Mouse (Mus musculus): ENCODE measurements around the gene Iqschfp.

Gene Iqschfp

GRCm38 (mm10) chr3:67892026-67892705, at the start of gene Iqschfp, which contains the start of gene Iqcj:
TSS of gene Iqschfp (plus strand) at chr3:67892232.
TSS of gene Iqcj (plus strand) at chr3:67892220.
- DNase-seq (ENCODE audit: low read depth, low spot score) = no peak

DNA sequence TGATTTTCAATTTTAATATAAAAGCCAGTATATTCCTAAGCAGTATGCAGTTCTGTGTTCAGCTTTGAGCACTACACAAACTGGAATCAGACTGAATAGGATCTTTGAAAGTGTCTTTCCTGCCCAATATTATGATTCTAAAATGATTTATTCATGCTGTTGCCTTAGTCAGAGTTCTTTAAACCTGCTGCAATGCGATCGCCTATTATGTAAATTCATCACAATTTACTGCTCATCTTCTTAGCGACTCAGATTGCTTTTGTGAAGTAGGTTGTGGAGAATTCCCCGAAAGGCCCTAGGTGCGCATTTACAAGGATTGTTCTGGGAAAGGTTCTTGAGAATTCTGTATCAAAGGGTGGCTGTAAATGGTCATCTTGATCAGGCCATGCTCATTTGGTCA, 39.6 kb upstream of the Iqschfp start:
- no peak for DNase-seq (ENCODE audit: low read depth, low spot score)

DNA sequence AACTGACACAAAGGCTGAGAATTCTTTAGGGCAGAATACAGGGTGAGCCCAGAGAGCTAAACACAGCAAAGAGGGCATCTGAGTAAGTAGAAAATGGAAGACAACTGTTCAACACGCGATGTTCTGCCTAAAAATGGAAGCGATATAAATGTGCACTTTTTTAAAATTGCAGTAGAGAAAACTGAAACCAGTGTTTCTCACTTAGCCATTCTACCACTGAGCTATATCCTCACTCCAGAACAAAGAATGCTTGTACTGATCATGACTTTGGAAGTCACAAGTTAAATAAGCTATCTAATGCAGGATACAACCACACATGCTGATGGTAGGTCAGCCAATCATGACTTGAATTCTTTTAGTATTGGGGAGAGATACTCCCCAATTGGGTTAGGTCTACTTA, 30.5 kb upstream of the Iqschfp start:
- DNase-seq (ENCODE audit: low read depth, low spot score) = no peak

GRCm38 (mm10) chr3:67867420-67868065, 24.5 kb upstream of the Iqschfp start:
- DNase-seq (ENCODE audit: low read depth, low spot score) = no peak

GRCm38 (mm10) chr3:67869424-67869823, 22.6 kb upstream of the Iqschfp start:
- no peak for DNase-seq (ENCODE audit: low read depth, low spot score)

- no peak for DNase-seq (ENCODE audit: low read depth, low spot score)
Measured at GRCm38 (mm10) chr3:67877253-67877652, 14.8 kb upstream of the Iqschfp start.

DNA sequence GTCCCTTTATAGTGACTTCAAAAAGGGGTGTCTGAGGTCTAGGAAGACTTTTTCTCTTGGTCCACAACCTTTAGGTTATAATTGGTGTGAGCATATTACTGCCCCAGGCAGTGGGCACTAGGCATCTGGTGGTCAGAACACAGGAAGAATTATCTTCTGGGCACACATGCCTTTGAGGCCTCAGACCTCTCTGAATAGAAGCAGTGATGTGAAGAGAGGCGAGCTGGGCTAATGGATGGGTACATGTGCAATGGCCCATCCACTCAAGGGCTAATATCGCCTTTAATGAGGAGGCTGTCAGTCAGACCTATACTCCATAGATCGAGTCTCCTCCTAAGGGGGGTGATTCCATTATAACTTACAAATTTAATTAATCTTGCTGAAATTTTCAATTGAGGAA, 7.7 kb upstream of the Iqschfp start:
- DNase-seq (ENCODE audit: low read depth, low spot score) = no peak

- DNase-seq (ENCODE audit: low read depth, low spot score) = no peak
Measured at GRCm38 (mm10) chr3:67886176-67886575, 5.9 kb upstream of the Iqschfp start.

DNA sequence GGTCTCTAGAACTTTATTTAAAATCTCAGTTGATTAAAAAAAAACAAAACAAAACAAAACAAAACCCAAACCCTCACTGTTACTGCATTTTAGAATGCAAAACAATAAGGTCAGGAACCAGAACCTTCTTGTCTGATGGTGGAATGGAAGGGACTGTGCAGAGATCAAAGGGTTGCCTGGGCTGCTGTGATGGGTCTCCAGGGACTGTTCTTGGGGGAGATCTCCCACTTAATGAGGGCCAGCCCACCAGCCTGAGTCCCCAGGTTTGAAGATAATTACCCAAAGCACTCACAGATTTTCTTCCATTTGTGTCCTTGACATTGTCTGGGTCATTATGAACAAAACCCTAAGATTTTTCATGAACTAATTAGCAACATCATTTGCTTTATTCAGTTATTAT, 4.8 kb upstream of the Iqschfp start:
- no peak for DNase-seq (ENCODE audit: low read depth, low spot score)

GRCm38 (mm10) chr3:67892768-67893167, 736 bp downstream of the Iqschfp start:
- DNase-seq (ENCODE audit: low read depth, low spot score) = no peak

- no peak for DNase-seq (ENCODE audit: low read depth, low spot score)
Measured at GRCm38 (mm10) chr3:67902517-67902916, 10.5 kb downstream of the Iqschfp start.

GRCm38 (mm10) chr3:67908586-67908985, 16.6 kb downstream of the Iqschfp start:
- DNase-seq (ENCODE audit: low read depth, low spot score) = no peak

GRCm38 (mm10) chr3:67918098-67918497, 26.1 kb downstream of the Iqschfp start:
- no peak for DNase-seq (ENCODE audit: low read depth, low spot score)

DNA sequence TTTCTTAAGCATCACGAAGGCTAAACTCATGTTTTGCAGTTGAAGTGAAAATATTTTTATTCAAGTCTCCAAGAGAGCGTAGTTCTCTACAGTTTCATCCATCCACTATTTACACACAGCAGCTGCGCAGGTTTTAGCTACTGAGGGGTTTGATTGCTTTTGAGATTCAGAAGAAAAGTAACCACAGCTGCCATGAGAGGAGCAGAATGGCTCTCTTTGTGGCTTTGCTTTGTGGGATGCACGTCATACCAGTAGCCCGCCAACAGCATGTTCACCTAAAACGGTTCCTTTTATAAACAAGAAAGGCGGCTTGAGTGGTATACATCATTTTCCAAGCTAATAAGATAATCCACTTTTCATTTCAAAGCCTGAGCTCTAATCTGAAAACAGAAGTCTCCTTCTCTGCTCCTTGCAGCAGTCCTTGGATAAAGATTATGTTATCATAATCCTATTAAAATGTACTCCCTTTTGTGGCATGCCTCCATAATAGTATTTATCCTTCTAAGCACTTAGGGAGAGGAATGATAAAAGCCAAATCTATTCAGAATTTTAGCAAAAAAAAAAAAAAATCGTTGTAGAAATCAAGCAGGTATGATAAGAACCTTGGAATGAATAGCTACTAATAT, 26.7 kb downstream of the Iqschfp start:
- DNase-seq (ENCODE audit: low read depth, low spot score) = no peak

- no peak for DNase-seq (ENCODE audit: low read depth, low spot score)
Measured at GRCm38 (mm10) chr3:67923095-67923494, 31.1 kb downstream of the Iqschfp start.

DNA sequence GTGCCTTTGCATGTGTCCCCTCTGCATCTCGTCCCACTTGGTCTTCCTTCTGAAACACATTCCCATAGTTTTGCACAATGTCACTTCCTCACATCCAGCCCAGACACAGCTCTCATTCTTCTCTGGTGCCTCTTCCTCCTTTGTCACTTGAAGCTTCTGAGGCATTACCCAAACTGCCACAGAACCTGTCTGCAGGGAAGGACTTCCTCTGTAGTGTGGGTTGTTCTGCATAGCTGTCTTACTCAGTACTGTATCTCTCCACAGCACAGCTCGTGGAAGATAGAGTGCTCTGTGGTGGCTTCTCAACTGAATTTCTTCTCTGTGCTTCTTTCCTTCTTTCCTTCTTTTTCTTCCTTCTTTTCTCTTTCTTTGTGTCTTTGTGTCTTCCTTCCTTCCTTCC, 33.4 kb downstream of the Iqschfp start:
- DNase-seq (ENCODE audit: low read depth, low spot score) = no peak

GRCm38 (mm10) chr3:67930424-67931133, 38.5 kb downstream of the Iqschfp start:
- DNase-seq (ENCODE audit: low read depth, low spot score) = no peak

DNA sequence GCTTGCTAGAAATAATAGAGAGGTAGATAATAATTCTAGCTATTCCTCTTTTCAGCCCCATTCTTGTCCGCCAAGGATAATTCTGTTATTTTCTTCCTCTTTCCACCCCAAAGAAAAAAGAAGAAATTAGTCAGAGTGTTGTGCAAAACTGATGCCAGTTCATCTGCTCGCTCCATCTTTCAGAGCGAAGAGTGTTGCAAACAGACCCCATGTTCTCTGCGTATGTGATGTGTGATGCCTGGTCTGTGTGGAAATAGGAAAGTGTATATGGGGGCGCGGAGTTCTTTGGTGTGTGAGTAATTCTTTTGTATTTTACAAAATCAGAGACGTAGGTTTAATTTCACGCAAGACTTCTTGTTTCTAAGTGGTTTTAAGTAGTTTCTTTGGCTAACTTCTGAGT, 39.1 kb downstream of the Iqschfp start:
- DNase-seq (ENCODE audit: low read depth, low spot score) = no peak

GRCm38 (mm10) chr3:67931914-67932313, 39.9 kb downstream of the Iqschfp start:
- no peak for DNase-seq (ENCODE audit: low read depth, low spot score)

- DNase-seq (ENCODE audit: low read depth, low spot score) = no peak
Measured at GRCm38 (mm10) chr3:67935829-67936228, 43.8 kb downstream of the Iqschfp start.

DNA sequence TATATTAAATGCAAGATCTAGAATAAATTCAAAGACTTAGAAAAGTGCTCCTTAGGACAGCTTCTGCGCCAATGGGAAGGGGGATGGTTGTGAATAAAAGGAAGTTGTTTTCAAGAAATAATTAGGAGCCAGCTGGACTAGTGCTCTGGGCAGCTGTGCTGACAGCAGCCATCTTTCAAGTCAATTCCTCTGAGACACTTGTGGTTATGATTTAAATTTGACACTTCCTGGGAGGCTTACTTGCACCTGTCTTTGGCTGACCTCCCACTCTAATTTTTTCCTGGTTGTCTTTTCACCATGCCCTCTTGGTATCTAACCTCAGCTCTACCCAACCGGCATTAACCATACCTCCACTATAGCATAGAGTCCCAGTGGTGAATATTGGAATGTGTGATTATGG, 55.0 kb downstream of the Iqschfp start:
- no peak for DNase-seq (ENCODE audit: low read depth, low spot score)

- DNase-seq (ENCODE audit: low read depth, low spot score) = no peak
Measured at GRCm38 (mm10) chr3:67952517-67952940, 60.5 kb downstream of the Iqschfp start.
